Comparison of ENCODE assay signal across 13 mouse cellular contexts in genomic region chr1:74041178-74041577, GRCm38 (mm10).
DNase-seq lines count a peak whose midpoint lies in the region; ATAC-seq and TF ChIP-seq lines count a peak whose summit lies in the region.
"Had no signal": no experiment of that assay in that cellular context is flagged by ENCODE, and none has a peak within 500 bp of the region (broad histone marks: within the 10 kb centered on the region; RNA-seq: fewer than 3 reads in every experiment).

No protein-coding gene starts in this region.

- no peak for DNase-seq in gastrocnemius, adult 2 months
- no peak for DNase-seq in gastrocnemius, postnatal 10 days
- DNase-seq in kidney, adult 2 months: no peak
- DNase-seq in kidney, adult 9 months: no peak
- DNase-seq in embryonic facial prominence, embryonic 10.5 days (ENCODE audit: low spot score): no peak
- no peak for DNase-seq in limb, embryonic 14.5 days (ENCODE audit: low spot score)
- no peak for DNase-seq in spleen, adult 12 weeks (ENCODE audit: low spot score)
- DNase-seq in cerebellum, postnatal 10 days: no peak
- DNase-seq: adrenal gland, postnatal 14 days; gastrocnemius, postnatal 36 days; thymus, adult 2 months had no signal

- TF ChIP-seq POLR2A in kidney, adult 2 months (IDR thresholded peaks at IDR 0.05; ENCODE audit: low read depth, low read length): no peak
- no peak for TF ChIP-seq POLR2A in limb, embryonic 14.5 days (IDR thresholded peaks at IDR 0.05; ENCODE audit: borderline replicate concordance, extremely low read depth, insufficient read depth, insufficient read length)

- no peak overlapping the region for H3K4me3 ChIP-seq in gastrocnemius, adult 2 months
- H3K4me3 ChIP-seq in kidney, adult 2 months (ENCODE audit: insufficient read depth, low read depth, low read length): no peak overlapping the region
- H3K4me3 ChIP-seq in embryonic facial prominence, embryonic 10.5 days: peak overlapping the region; percentile 33; the same call in 1 of the 2 replicates
- H3K4me3 ChIP-seq in limb, embryonic 14.5 days (replicated peaks; ENCODE audit: low read length): no peak overlapping the region
- H3K4me3 ChIP-seq: forebrain, embryonic 15.5 days had no signal

- 79% methylated on average over 7 of the region's 7 CpGs for WGBS in kidney, adult 2 months
- 55% methylated on average over 7 of the region's 7 CpGs for WGBS in embryonic facial prominence, embryonic 10.5 days
- 45% methylated on average over 7 of the region's 7 CpGs for WGBS in limb, embryonic 14.5 days

- no peak for TF ChIP-seq CTCF in gastrocnemius, adult 2 months (IDR thresholded peaks at IDR 0.05)
- no peak for TF ChIP-seq CTCF in kidney, adult 2 months (conservative IDR thresholded peaks at IDR 0.05; ENCODE audit: insufficient read depth, insufficient read length, low read depth, low read length)

- H3K36me3 ChIP-seq in kidney, adult 2 months (ENCODE audit: control insufficient read depth, insufficient read depth, low read length): no peaks in the 10 kb centered on the region
- H3K36me3 ChIP-seq in embryonic facial prominence, embryonic 10.5 days (replicated peaks): peaks cover 14% of the 10 kb centered on the region
- no peaks in the 10 kb centered on the region for H3K36me3 ChIP-seq in limb, embryonic 14.5 days (ENCODE audit: control insufficient read depth, insufficient read depth, low read length)
- H3K36me3 ChIP-seq: forebrain, embryonic 15.5 days had no signal

- H3K27ac ChIP-seq in gastrocnemius, adult 2 months: peak overlapping the region; percentile 69
- H3K27ac ChIP-seq in kidney, adult 2 months (ENCODE audit: insufficient read depth, low read depth, low read length): peak overlapping the region; percentile 12
- peak overlapping the region; percentile 87 for H3K27ac ChIP-seq in embryonic facial prominence, embryonic 10.5 days (replicated peaks)
- H3K27ac ChIP-seq in limb, embryonic 14.5 days (replicated peaks; ENCODE audit: low read depth, low read length): peak overlapping the region; percentile 53
- H3K27ac ChIP-seq: forebrain, embryonic 15.5 days; hindbrain, postnatal 0 days had no signal

- no peaks in the 10 kb centered on the region for H3K9me3 ChIP-seq in embryonic facial prominence, embryonic 10.5 days
- no peaks in the 10 kb centered on the region for H3K9me3 ChIP-seq in limb, embryonic 14.5 days (ENCODE audit: control insufficient read depth, low read length)
- H3K9me3 ChIP-seq: forebrain, embryonic 15.5 days had no signal

- no peak overlapping the region; the same call in 1 of the 2 replicates for H3K4me2 ChIP-seq in limb, embryonic 14.5 days (replicated peaks; ENCODE audit: low read depth, low read length, severe bottlenecking)
- H3K4me2 ChIP-seq: forebrain, embryonic 15.5 days had no signal

- peaks cover 51% of the 10 kb centered on the region for H3K4me1 ChIP-seq in kidney, adult 2 months (ENCODE audit: control insufficient read depth, insufficient read depth, low read length)
- peaks cover 87% of the 10 kb centered on the region for H3K4me1 ChIP-seq in embryonic facial prominence, embryonic 10.5 days
- H3K4me1 ChIP-seq in limb, embryonic 14.5 days (ENCODE audit: control insufficient read depth, insufficient read depth, low read length): peaks cover 54% of the 10 kb centered on the region

- no peak for ATAC-seq in limb, embryonic 14.5 days (ENCODE audit: low FRiP score, low read depth)
- ATAC-seq: forebrain, embryonic 15.5 days; hindbrain, postnatal 0 days had no signal

- intact Hi-C loops in gastrocnemius, adult 2 months (cut with DNase I): loop anchor here (5.0 kb wide), 1 partner anchor 34 kb away; no protein-coding TSS in a partner anchor

- no peaks in the 10 kb centered on the region for H3K27me3 ChIP-seq in kidney, adult 2 months (replicated peaks; ENCODE audit: control insufficient read depth, insufficient read depth, low read length)
- peaks cover 15% of the 10 kb centered on the region for H3K27me3 ChIP-seq in embryonic facial prominence, embryonic 10.5 days (replicated peaks; ENCODE audit: low read depth, poor library complexity, severe bottlenecking)
- H3K27me3 ChIP-seq in limb, embryonic 14.5 days (ENCODE audit: control insufficient read depth, insufficient read depth, low read length): no peaks in the 10 kb centered on the region

- no peak overlapping the region for H3K9ac ChIP-seq in limb, embryonic 14.5 days (ENCODE audit: low read depth, low read length, severe bottlenecking)
- H3K9ac ChIP-seq: forebrain, embryonic 15.5 days had no signal

Comparison
In these comparisons a context has a peak if more than half of its experiments do, and no peak if none do; other contexts are left out.
1. H3K27ac ChIP-seq: peak in every context shown above with its lines; median percentile 87 in embryonic facial prominence, embryonic 10.5 days; 69 in gastrocnemius, adult 2 months; 53 in limb, embryonic 14.5 days; 12 in kidney, adult 2 months.